Mouse (Mus musculus) G1E (cell line): ENCODE data around the gene Fndc11.

Experiments used
- CTCF ChIP-seq: IDR thresholded peaks from 2 replicates; pipeline ENCODE4 v1.5.1; 2012; ENCODE audit warnings: low read depth, low read length, inconsistent platforms, mixed read lengths
- GATA1 ChIP-seq: IDR thresholded peaks from 2 replicates; pipeline ENCODE4 v1.6.1; 2012; ENCODE audit warnings: borderline replicate concordance, low read length, inconsistent platforms, mixed read lengths
- POLR2AphosphoS5 ChIP-seq: IDR thresholded peaks from 2 replicates; pipeline ENCODE4 v1.6.1; 2012; ENCODE audit warnings: low read depth, low read length, inconsistent platforms; ENCODE audit not compliant: insufficient replicate concordance
- TAL1 ChIP-seq: conservative IDR thresholded peaks from 2 replicates; pipeline ENCODE4 v1.6.1; 2012; ENCODE audit warnings: low read depth, low read length, inconsistent platforms, mixed read lengths

DNA sequence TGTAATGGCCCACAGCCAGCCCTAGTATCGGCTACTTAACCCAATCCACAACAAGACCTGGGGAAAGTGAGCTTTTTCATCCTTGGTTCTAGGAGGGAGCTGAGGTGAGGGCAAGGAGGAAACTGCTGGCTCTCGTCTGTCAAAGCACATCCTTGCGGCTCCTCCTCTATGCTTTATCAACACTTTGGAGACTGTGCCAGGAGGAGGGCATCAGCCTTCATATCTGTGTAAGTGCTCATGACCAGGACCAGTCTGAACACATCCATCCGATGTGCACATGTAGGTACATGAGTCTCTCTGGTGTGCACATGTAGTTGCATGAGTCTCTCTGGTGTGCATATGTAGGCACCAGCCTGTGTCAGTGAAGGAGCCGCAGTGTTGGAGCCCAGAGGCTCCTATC lies 14.1 kb upstream of the Fndc11 start:
- no peak for TF ChIP-seq CTCF
- no peak for TF ChIP-seq GATA1
- TF ChIP-seq TAL1, result no peak
- TF ChIP-seq POLR2AphosphoS5, result no peak
